Mouse (Mus musculus): ENCODE results near the gene Acot3.
"Not testable (repeated sequence)": the region's sequence is repeated elsewhere in the genome, so short reads cannot be mapped to it uniquely, and the experiment has no call there.

Gene Acot3

GRCm38 (mm10) chr12:84100604-84101492 lies 48.9 kb downstream of the Acot3 start, which contains the start of gene Acot6:
Acot6 (plus strand) TSS chr12:84100654.
- DNase-seq (ENCODE audit: low read depth, low spot score): not testable (repeated sequence)

DNA sequence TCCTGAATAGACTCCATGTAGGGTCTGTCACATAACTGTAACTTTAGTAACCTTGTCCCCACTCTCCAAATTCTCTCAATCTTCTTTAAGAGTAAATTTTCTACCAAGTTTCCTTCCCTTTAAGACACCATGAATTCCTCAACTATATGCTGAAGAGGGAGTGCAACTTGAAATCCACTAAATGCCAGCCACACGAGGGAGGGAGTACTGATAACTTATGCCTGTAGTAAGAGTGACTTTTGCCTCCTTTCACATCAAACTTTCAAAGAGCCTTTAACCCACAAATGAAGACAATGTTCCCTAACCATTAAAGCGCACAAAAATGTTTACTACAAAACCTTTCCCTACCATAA lies 49.5 kb downstream of the Acot3 start:
- no peak for DNase-seq (ENCODE audit: low read depth, low spot score)

- no peak for DNase-seq (ENCODE audit: low read depth, low spot score)
Measured at GRCm38 (mm10) chr12:84107012-84107411, 55.1 kb downstream of the Acot3 start.

DNA sequence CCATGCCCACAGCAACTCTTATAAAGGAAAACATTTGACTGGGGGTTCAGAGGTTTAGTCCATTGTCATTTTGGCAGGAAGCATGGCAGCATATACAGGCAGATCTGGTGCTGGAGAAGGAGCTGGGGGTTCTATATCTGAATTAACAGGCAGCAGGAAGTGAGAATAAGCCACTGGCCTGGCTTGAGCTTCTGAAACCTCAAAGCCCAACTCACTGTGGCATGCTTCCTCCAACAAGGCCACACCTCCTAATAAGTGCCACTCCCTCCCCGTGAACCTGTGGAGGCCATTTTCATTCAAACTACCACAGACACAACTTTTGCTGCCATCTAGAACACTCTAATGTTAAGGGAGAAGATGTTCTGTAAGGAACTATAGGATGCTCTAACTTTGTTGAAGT lies 55.7 kb downstream of the Acot3 start:
- DNase-seq (ENCODE audit: low read depth, low spot score): no peak

- no peak for DNase-seq (ENCODE audit: low read depth, low spot score)
Measured at GRCm38 (mm10) chr12:84109924-84110323, 58.0 kb downstream of the Acot3 start.

Measured in retina, adult 2 months (tissue).